Mouse (Mus musculus) T-cell, adult 2 months (primary cell): ENCODE measurements around the gene Zfyve1.
A peak's percentile ranks its signal among the peaks of the same experiment; 100 is the strongest.
"Not testable (repeated sequence)": the region's sequence is repeated elsewhere in the genome, so short reads cannot be mapped to it uniquely, and the experiment has no call there.

Source experiments
- DNase-seq: peaks from one replicate; pipeline ENCODE4 v3.0.0; 2022; ENCODE audit warnings: low spot score

Gene Zfyve1

DNA sequence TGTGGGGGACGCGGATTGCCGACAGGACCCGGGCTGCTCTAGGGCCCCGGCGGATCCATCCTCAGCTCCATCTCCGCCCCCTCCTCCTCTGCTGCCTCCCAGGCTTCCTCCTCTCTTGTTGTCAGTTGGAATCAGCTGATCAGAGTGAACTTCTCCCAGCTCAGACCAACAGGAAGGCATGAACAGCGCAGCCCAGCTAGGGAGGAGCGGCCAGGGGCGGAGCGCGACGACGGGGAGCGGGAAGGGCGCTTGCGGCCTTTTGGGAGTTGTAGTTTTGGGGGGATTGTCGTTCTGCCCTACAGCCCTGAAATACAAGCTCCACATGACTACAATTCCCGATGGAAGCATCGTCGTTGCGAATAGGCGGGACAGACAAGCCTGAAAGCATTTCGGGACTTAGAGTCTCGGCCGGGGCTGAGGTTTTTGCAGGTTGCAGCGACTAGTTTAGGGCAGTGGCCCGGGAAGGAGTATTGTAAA, at the start of gene Zfyve1:
Gene Zfyve1 (minus strand): TSS at position 198 of the 477 bp plus-strand sequence.
- DNase-seq, result peak; percentile 93

DNA sequence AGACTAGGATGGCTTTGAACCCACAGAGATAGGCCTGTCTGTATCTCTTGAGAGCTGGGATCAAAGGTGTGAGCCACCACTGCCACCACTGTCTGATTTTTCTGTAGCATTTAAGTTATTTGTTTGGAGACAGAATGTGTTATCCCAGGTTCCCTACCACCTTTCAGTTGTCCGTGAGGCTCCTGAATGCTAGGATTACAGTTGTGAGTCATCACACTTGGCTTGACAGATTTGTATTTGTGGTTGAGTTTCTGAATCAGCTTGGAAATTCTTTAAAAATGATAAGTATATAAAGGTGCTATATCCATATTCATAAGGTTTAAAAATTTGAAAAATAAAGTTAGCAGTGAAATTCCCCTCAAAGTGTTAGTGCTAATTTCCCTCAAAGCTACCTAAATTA, 46.1 kb upstream of the Zfyve1 start:
- DNase-seq, result no peak

DNA sequence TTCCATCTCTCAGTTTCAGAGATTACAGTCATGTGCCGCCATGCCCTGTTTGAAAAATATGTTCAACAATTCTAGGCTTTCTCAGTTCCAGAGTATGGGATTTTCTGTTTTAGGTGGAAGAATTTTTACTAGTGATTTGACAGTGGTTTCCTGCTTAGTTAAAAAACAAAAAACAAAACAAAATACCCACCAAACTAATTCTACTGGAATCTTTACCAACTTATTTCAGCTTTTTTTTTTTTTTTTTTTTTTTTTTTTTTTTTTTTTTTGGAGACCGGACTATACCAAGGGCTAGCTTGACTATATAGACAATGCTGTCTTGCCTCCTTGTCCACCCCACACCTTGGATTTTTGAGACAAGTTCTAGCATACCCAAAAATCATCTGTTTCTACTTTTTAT, 44.2 kb upstream of the Zfyve1 start:
- DNase-seq, result no peak

DNA sequence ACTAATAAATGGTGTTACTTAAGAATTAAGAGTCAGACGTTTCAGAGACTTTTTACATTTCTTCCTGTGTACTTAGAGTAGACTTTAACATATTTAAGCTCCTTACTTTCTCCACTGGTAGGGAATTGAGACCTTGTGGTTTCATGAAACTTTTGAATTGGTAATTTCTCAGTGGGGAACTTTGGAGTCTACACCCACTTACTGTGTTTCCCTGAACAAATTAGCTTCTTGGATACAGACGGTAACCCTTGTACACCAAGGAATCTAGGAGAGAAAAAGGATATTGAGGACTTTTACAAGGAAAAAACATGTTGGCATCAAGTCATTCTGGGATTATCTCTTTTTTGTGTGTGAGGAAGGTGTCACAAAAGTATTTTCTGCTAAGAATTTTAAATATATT, 36.8 kb upstream of the Zfyve1 start:
- no peak for DNase-seq

DNA sequence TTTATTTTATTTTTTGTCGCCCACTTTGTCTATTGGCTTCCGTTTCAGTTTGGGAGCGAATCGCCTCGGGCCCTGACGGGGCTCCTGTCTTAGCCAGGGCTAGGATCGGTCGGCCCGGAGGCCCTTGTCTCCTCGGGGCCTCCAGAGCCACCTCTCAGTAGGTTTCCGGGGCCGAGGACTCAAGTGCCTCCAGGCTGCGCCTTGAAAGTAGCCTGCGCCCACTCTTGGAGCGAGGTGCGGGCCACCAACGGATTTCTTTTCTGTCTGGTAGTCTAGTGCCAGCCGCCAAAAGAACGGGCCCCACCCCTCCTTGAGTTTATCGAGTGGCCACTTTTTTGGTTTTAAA, 35.6 kb upstream of the Zfyve1 start:
- peak; percentile 51 for DNase-seq

DNA sequence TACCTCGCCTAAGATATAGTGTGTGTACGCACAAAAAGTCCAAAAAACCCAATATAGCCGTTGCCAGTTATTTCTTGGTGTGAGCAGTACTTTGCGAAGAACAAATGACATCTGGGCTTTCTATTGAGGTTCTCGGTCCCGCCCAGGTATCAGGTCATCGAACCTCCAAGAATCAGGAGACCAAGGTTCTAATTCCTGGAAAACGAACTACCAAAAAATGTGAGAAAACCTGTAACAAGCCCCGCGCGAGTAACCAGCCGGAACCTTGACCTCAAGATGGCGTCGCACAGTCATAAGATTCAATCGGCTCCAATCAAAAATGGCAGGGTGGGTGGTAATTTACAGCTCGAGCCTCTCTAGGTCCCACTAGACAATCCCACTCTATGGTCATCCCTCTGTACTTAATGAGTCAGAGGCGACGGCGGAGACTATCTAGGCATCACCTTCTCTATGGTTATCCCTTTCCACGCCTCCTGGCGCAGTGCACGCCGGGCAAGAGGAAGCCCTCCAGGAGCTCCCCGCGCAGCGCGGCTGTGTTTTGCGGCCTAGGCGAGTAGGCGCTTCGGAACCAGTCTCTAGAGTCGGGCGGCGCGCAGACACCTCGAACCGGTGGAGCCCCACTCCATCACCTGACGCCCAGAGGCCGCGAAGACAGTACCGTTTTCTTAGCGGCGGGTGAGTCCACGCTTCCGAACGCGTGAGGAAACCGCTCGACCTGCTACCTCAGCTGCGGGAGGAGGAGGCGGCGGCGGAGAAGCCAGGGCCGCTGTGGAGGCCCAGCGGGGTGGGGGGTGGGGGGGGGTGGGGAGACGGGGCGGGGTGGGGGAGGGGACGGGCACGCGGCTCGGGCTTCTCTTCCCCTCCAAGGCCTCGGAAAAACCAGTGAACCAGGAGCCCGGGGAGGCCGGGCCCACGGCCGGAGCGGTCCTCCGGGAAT, 35.0 kb upstream of the Zfyve1 start:
- peak; percentile 98 for DNase-seq

DNA sequence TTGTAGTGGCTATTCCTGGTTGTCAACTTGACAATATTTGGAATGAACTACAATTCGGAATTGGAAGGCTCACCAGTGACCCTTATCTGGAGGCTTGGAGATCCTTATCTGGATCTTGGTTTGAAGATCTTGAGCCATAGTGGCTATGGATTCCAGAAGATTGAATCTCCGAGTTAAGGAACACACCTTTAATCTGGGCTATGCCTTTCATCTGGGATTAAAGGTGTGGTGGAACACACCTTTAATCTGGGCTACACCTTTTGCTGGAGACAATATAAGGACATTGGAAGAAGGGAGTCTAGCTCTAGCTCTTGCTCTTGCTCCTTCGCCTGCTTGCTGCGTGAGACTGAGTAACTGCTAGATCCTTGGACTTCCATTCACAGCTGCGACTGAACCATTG, 33.9 kb upstream of the Zfyve1 start, which contains the start of gene Rbm25:
Gene Rbm25 (plus strand): TSS at position 301 of the 400 bp plus-strand sequence.
- not testable (repeated sequence) for DNase-seq

DNA sequence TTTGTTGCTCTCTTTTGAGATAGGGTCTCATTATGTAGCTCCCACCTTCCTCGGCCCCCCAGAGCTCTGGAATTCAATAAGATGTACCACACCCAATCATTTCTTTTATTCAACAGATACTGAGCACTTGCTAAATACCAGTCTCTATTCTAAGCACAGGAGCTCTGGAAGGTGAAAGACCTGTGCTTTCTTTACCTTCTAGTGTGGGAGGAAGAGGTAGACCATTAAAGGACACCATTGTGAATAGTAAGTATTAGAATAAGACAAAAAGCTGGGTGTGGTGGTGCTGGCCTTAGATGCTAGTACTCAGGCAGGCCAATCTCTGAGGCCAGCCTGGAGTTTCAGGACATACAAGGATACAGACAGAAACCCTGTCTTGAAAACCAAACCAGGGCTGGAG, 27.3 kb upstream of the Zfyve1 start:
- DNase-seq, result no peak

DNA sequence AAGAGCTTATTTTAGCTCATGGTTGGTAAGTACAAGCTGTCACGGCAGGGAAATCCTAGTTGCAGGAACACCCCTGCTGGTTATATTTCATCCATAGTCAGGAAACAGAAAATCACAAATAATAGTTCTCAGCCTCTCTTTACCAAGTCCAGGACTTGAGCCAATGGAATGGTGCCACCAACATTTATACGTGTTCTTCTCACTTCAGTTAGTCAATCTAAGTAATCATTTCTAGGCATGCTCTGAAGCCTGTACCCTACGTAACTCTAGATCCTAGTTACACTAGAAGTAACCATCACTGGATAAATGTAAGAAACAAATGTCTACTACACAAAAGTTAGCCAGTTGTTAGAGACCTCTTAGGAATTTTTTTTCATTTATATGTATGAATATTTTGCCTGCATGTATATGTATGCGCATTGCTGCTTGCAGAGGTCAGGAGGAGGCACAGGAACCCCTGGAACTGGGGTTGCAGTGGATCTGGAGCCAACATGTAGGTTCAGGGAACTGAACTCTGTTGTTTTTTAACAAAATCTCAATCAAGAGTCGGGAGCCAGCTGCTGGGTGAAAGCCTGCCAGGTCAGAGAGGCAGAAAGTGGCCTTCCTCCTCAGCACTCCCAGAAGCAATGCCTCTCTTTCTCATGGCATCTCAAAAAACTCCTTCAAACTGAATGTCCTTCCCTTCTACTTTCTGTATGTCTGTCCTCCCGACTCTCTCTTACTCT, 25.2 kb upstream of the Zfyve1 start:
- DNase-seq, result no peak

DNA sequence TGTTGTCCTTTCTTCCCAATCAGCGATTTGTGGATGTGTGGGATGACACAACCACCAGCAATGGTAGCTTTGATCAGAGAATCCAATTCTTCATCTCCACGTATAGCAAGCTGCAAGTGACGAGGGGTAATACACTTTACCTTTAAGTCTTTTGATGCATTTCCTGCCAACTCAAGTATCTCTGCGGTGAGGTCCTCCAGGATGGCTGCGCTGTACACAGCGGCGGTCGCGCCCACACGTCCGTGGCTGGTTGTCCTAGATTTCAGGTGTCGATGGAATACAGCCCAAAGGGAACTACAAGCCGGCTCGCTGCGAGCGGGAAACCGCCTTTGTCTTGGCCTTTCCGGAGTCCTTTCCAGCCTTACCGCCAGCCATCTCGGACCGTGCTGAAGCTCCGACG, 23.7 kb upstream of the Zfyve1 start:
- not testable (repeated sequence) for DNase-seq

DNA sequence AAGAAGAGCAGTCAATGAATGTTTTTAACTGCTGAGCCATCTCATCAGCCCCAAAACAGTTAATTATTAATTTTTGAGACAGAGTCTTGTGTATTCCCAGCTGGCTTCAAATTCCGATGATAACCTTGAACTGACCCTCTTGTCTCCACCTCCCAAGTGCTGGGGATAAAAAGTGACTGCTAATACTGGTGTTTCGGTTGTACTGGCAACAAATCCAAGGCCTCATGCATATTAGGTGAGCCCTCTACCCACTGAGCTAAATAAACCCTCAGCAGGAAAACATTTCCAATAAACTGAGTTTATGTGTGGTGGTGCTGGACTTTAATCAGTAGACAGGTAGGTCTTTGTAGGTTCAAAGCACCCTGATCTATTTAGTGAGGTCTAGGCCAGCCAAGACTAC, 22.0 kb upstream of the Zfyve1 start:
- no peak for DNase-seq

DNA sequence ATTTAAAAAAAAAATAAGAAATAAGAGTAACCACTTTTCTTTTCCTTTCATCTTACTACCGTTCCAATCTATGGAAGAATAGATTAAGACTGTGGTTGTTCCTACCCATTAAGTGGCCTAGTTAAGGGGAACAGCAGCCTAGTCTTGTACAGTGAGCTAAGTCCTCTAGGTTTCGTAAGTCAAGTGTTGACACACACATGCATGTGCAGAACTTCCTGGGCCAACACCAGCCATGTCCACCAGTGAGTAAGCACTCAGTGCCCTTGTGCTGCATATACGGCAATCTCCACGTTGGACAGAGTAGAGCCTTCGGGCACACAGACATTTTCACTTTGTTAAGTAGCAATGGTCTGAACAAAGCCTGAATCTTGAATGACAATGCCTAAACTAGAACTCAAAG, 20.2 kb upstream of the Zfyve1 start:
- no peak for DNase-seq

DNA sequence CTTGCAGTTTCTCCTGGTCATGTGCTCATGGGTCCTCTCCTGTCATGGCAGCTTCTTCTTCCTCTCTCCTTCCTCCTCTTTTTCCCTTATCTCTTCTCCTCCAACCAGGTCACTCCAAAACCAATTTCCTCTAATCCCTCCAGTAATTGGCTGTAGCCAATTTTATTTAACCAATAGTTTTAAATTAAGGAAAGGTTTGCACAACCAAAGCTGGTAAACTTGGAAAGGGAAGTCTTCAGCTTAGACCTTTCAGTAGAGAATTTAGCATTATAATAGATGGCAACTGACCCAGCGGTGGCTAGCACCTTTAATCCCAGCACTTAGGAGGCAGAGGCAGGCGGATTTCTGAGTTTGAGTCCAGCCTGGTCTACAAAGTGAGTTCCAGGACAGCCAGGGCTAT, 9.4 kb upstream of the Zfyve1 start:
- not testable (repeated sequence) for DNase-seq

DNA sequence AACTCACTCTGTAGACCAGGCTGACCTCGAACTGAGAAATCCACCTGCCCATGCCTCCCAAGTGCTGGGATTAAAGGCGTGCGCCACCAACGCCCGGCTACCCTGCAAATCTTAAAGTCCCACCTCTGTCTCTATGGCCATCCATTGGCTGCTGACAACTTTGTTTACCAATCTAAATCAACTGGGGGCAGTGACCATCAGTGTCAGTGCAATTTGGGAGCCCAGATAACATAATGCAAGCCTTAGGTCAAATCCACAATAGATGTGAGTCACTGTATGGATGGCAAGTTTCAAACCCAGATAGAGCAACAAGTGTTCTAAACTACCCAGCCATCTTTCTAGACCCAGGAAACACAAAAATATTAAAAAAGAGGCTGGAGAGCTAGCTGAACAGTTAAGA, 5.3 kb upstream of the Zfyve1 start:
- no peak for DNase-seq

DNA sequence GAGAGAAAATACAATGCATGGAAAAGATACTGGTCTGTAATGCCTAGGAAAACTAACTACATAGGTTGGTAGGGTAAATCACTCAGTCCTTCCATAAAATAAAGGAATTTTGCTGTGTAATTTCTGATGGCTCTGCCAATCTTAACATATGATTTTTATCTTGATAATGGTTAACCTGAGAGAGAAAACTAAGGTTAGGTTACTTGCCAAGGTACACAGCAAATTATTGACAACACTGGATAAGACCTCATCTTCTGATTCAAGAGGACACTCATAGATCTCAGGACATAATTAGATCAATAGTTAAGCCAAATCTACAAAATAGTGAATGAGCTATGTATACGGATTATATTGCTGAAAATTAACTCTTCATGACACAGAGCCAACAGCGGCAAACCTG, 859 bp upstream of the Zfyve1 start:
- no peak for DNase-seq

DNA sequence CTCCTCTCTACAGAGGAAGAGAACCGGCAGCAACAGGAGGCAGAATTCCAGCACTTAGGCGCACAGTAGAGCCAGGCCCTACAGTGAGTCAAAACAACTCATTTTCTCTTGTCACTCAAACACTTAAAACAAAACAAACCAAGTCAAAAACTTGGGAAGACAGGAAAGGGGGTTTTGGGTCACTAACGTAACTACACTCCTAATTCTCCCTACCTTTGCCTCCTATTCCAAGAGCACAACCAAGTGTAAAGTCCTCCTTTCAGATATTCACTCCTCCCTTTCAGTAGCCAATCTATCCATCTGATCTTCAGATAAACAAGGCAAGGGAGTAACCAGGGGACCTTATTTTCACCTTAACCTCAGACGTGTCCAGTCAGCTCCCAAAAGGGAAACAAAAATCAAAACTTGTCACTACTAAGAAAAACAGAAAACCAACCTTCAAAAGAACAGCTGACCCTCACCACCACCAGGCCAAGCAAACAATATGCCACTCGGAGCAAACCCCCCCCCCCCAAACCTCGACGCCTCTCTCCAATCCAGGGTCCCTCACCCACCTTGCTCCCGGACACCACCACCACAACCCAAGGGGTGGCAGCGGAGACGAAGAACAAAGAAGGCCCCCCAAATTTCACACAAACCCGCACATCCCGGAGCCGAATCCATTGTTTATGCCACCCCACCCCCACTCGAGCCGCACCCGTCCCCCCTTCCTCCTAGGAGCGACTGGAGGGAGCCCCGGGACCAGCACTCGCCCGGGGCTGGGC, 649 bp downstream of the Zfyve1 start:
- DNase-seq, result no peak

DNA sequence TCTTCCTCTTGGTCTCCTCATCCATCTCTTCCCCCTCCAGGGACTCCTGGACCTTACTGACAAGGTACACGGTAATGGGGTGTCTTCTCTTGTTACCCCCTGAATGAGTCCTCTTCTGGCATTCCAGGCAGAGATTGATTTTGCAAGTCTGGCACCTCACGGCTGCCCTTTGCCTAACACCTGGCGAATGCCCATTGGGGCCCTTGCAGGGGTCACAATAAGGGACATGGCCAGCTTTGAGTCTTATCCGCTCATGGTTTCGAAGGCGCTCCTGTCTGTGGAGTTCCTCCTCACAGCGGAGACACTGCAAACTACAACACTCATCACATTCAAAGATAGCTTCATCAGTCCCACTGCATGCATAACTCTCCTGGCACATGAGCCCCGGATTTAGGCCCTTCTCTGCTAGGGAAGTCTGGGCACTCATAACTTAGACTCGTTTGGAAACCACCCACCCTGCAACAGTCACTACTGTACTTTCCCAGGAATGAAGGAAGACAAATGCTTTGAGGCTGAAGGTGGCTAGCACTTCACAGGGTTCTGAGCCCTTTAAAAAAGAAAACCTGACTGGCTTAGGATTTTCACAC, 2.5 kb downstream of the Zfyve1 start:
- no peak for DNase-seq

DNA sequence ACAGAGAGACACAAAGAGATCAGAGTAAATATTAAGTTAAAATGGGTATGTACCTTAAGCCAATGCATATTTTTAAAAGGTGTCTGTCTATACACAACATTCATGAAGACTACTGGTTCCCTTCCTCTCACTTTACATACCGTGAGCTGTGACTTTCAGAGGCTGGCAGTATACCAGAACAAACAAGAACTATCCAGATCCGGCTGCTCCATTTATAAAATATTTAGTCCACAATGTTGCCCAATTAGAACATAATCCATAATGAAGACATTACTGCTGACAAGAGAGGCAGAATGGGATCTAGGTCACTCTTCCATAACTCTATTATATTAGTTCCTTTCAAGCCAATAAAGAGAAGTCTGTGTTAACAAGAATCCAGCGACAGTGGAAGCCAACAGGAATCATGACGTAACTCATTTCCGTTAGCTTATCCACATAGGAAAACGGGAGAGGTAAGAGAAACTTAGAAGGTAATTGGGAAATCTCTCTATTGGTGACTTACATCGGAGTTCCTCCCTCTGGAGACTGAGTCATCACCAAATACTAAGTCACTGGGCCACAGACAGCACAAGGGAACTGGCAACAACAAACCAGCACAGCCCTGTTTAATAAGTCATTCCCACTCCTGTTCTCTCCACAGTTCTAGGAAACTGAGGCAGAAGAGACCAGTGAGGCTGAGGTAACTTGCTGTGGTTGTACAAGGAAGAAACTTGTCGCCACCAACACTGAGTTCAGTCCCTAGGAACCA, 5.1 kb downstream of the Zfyve1 start:
- DNase-seq, result no peak

DNA sequence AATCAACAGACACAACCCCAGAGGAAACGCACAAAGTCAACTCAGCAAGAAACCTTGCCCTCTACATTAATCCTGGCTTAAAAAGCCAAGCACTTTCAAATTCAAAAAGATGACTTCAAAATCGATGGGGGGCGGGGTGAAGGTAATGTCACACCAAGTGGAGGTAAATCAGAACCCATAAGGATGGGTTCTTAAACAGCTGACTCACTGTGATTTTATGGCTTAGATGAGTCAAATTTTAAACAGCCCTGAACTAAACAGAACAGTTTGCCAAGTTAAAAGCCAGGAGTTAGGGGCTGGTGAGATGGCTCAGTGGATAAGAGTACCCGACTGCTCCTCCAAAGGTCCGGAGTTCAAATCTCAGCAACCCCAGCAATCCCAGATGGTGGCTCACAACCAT, 10.4 kb downstream of the Zfyve1 start:
- no peak for DNase-seq

DNA sequence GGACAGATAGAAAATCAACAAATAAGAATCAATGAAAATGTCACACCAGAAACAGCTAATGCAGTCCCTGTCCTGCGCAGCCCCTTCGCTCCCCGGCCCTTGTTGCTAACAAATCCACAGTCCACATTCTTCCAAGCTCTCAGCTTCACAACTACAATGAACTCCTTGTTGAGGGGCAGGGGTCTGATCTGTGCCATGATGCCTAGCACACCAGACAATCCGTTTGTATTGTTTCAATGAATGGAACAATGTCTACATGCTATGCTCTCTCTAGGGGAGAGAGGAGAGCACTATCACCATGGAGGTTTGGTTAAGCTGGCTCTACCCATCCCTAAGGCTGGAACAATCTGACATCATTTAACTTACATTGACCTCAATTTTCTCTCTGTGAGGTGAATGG, 14.3 kb downstream of the Zfyve1 start:
- DNase-seq, result no peak

DNA sequence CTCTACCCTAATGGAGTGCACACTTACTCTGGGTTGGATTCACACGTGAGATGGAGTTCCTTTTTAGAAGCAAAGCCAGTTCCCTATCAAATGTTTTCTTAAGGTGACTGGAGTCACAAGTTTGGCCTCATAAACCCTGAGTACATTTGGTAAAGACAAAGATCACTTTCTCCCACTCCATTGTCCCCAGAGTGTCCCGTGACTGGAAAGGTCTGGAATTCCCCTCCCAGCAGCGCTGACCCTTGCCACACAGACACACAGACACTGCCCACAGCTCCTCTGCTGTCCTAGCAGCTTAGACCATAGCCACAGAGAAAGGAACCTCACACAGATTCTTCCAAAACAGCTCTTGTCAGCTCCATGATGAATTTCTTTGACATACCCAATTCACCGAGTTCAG, 14.9 kb downstream of the Zfyve1 start:
- DNase-seq, result no peak
